Mouse (Mus musculus) G1E (cell line): Measurements from ENCODE around the gene Sik3.

Source experiments
- CTCF ChIP-seq: IDR thresholded peaks from 2 replicates; pipeline ENCODE4 v1.5.1; 2012; ENCODE audit warnings: low read depth, low read length, inconsistent platforms, mixed read lengths
- GATA1 ChIP-seq: IDR thresholded peaks from 2 replicates; pipeline ENCODE4 v1.6.1; 2012; ENCODE audit warnings: borderline replicate concordance, low read length, inconsistent platforms, mixed read lengths
- GATA2 ChIP-seq: IDR thresholded peaks from 2 replicates; pipeline ENCODE4 v1.6.1; 2012; ENCODE audit warnings: low read depth, low read length, inconsistent platforms, borderline replicate concordance

DNA sequence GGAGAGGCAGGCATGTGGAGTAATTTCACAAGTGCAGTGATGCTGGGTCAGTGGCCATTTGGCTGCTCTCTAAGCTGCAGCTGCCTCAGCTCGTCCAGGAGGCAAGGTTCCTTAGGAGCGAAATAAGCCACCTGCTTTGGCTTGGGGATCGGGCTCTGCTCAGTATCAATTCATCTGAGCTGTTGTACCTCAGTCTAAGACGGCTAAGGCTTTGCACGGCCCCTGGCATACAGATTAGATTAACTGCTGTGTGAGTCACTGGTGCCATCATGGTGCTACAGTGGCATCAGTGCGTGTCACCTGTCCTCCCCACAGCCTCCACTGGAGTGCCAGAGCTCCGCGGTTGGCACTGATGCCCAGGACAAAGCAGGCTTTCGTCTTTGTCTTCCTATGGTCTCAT, 166.0 kb downstream of the Sik3 start:
- TF ChIP-seq GATA1 (no peak), CTCF (no peak), GATA2 (no peak)
